Mouse (Mus musculus) forebrain, embryonic 16.5 days (tissue): ENCODE data around the gene Kif2c. TPM values are rescaled to one million over a fixed set of nuclear protein-coding genes. Genes with fewer than 3 reads are reported as not detected.
"Not testable (repeated sequence)": the region's sequence is repeated elsewhere in the genome, so short reads cannot be mapped to it uniquely, and the experiment has no call there.

Experiments
- ATAC-seq: fragments of 200-750 bp; cut with Nextera tagmentation; 2 replicates; pipeline ENCODE4 v1.8.0; 2017; ENCODE audit warnings: mild to moderate bottlenecking, moderate library complexity
- H3K27ac ChIP-seq: fragments of 300-500 bp; sonication (generic); 2 replicates; pipeline ENCODE4 v1.5.1; 2014; ENCODE audit warnings: low read length, control low read depth
- H3K27me3 ChIP-seq: fragments of 300-500 bp; sonication (generic); replicated peaks from 2 replicates; pipeline ENCODE4 v1.6.1; 2014; ENCODE audit warnings: low read length; ENCODE audit not compliant: control insufficient read depth, insufficient read depth
- H3K36me3 ChIP-seq: fragments of 300-500 bp; sonication (generic); 2 replicates; pipeline ENCODE4 v1.6.1; 2014; ENCODE audit not compliant: control insufficient read depth, insufficient read depth
- H3K4me1 ChIP-seq: fragments of 300-500 bp; sonication (generic); replicated peaks from 2 replicates; pipeline ENCODE4 v1.6.1; 2014; ENCODE audit warnings: low read length; ENCODE audit not compliant: control insufficient read depth, insufficient read depth
- H3K4me2 ChIP-seq: fragments of 300-500 bp; sonication (generic); 2 replicates; pipeline ENCODE4 v1.6.1; 2014; ENCODE audit warnings: mild to moderate bottlenecking, low read length, control low read depth
- H3K4me3 ChIP-seq: fragments of 300-500 bp; sonication (generic); replicated peaks from 2 replicates; pipeline ENCODE4 v1.5.1; 2014; ENCODE audit warnings: mild to moderate bottlenecking, low read length, control low read depth
- H3K9ac ChIP-seq: fragments of 300-500 bp; sonication (generic); replicated peaks from 2 replicates; pipeline ENCODE4 v1.6.1; 2014; ENCODE audit warnings: low read depth, low read length, control low read depth
- H3K9me3 ChIP-seq: fragments of 300-500 bp; sonication (generic); 2 replicates; pipeline ENCODE4 v1.6.1; 2016; ENCODE audit warnings: low read length; ENCODE audit not compliant: control insufficient read depth
- WGBS: fragments of 180-500 bp; shearing (Covaris S2); extraction: QIAGEN DNeasy Blood & Tissue Kit; methylation state at CpG from one replicate; pipeline ENCODE4 v1.1.7; 2014; 5-methylcytosine and 5-hydroxymethylcytosine counted together
- polyA plus RNA-seq: library from polyadenylated mRNA; unstranded; fragments of >200 nt; fragmentation: Nextera tagmentation; extraction: Ambion mirVana; gene quantifications from 2 replicates; pipeline ENCODE4 v1.2.1, GENCODE M21; 2015

Gene Kif2c
- polyA plus RNA-seq, 1 experiment from 2014 or later = 27.2 TPM

- H3K4me3 ChIP-seq = no peak overlapping the region
- no peak overlapping the region; the same call in 1 of the 2 replicates for H3K9ac ChIP-seq
- no peaks in the 10 kb centered on the region for H3K27me3 ChIP-seq
- WGBS = 68% methylated on average over 7 of the region's 7 CpGs
- ATAC-seq = no peak
- H3K4me2 ChIP-seq = no peak overlapping the region
- H3K9me3 ChIP-seq = no peaks in the 10 kb centered on the region
- no peaks in the 10 kb centered on the region for H3K36me3 ChIP-seq
- H3K27ac ChIP-seq = peak overlapping the region; percentile 84
- peaks cover 8% of the 10 kb centered on the region; the same call in 1 of the 2 replicates for H3K4me1 ChIP-seq
These were observed 8.2 kb upstream of the Kif2c start for GRCm38 (mm10) chr4:117190660-117191059.

- Histone ChIP-seq H3K27me3 (no peaks in the 10 kb centered on the region; the same call in 1 of the 2 replicates), H3K9me3 (no peaks in the 10 kb centered on the region), H3K4me2 (peak overlapping the region; percentile 34), H3K4me1 (peaks cover 8% of the 10 kb centered on the region; the same call in 1 of the 2 replicates), H3K9ac (peak overlapping the region; percentile 42), H3K36me3 (no peaks in the 10 kb centered on the region), H3K27ac (peak overlapping the region; percentile 84), H3K4me3 (peak overlapping the region; percentile 26)
- peak; percentile 88 for ATAC-seq
- under 1% methylated on average over 9 of the region's 9 CpGs for WGBS
These were observed 7.6 kb upstream of the Kif2c start for GRCm38 (mm10) chr4:117189856-117190543.

GRCm38 (mm10) chr4:117189382-117189855 is 7.0 kb upstream of the Kif2c start:
- peak overlapping the region; percentile 38; the same call in 1 of the 2 replicates for H3K27ac ChIP-seq
- ATAC-seq = peak; percentile 67

GRCm38 (mm10) chr4:117188969-117189368 is 6.5 kb upstream of the Kif2c start:
- peaks cover 8% of the 10 kb centered on the region; the same call in 1 of the 2 replicates for H3K4me1 ChIP-seq
- 53% methylated on average over 3 of the region's 3 CpGs for WGBS
- no peaks in the 10 kb centered on the region for H3K36me3 ChIP-seq
- H3K4me2 ChIP-seq = peak overlapping the region; percentile 34
- H3K4me3 ChIP-seq = no peak overlapping the region; the same call in 1 of the 2 replicates
- H3K27me3 ChIP-seq = no peaks in the 10 kb centered on the region; the same call in 1 of the 2 replicates
- no peak overlapping the region for H3K27ac ChIP-seq
- H3K9me3 ChIP-seq = no peaks in the 10 kb centered on the region
- H3K9ac ChIP-seq = no peak overlapping the region
- ATAC-seq = no peak

More at GRCm38 (mm10) chr4:117189382-117189855, 7.0 kb upstream of the Kif2c start:
- H3K9me3 ChIP-seq = no peaks in the 10 kb centered on the region
- H3K27me3 ChIP-seq = no peaks in the 10 kb centered on the region; the same call in 1 of the 2 replicates
- under 1% methylated on average over 16 of the region's 16 CpGs for WGBS
- peak overlapping the region; percentile 26 for H3K4me3 ChIP-seq
- peaks cover 8% of the 10 kb centered on the region; the same call in 1 of the 2 replicates for H3K4me1 ChIP-seq
- H3K4me2 ChIP-seq = peak overlapping the region; percentile 34
- H3K36me3 ChIP-seq = no peaks in the 10 kb centered on the region
- H3K9ac ChIP-seq = peak overlapping the region; percentile 42

- Histone ChIP-seq H3K27ac (peak overlapping the region; percentile 66), H3K4me2 (peak overlapping the region; percentile 88), H3K9ac (peak overlapping the region; percentile 60), H3K4me3 (peak overlapping the region; percentile 58)
- WGBS = 11% methylated on average over 9 of the region's 9 CpGs
- H3K27me3 ChIP-seq, H3K4me1 ChIP-seq, H3K9me3 ChIP-seq, H3K36me3 ChIP-seq: not testable (repeated sequence)
- peak; percentile 62 for ATAC-seq
These were observed 289 bp upstream of the Kif2c start for GRCm38 (mm10) chr4:117182759-117183096.

- WGBS = 94% methylated on average over 5 of the region's 5 CpGs
- no peaks in the 10 kb centered on the region for H3K27me3 ChIP-seq
- H3K27ac ChIP-seq = no peak overlapping the region
- H3K4me2 ChIP-seq = no peak overlapping the region
- no peak overlapping the region for H3K9ac ChIP-seq
- H3K9me3 ChIP-seq = no peaks in the 10 kb centered on the region
- no peak overlapping the region for H3K4me3 ChIP-seq
- no peak for ATAC-seq
- H3K36me3 ChIP-seq = no peaks in the 10 kb centered on the region
- no peaks in the 10 kb centered on the region for H3K4me1 ChIP-seq
These were observed 12.5 kb downstream of the Kif2c start for GRCm38 (mm10) chr4:117169936-117170335.

- H3K27me3 ChIP-seq = no peaks in the 10 kb centered on the region
- no peaks in the 10 kb centered on the region for H3K4me1 ChIP-seq
- 75% methylated on average over 4 of the region's 4 CpGs for WGBS
- H3K9ac ChIP-seq = no peak overlapping the region
- ATAC-seq = peak; percentile 43
- no peak overlapping the region for H3K27ac ChIP-seq
- no peak overlapping the region for H3K4me2 ChIP-seq
- no peaks in the 10 kb centered on the region for H3K9me3 ChIP-seq
- no peaks in the 10 kb centered on the region for H3K36me3 ChIP-seq
- H3K4me3 ChIP-seq = no peak overlapping the region
These were observed 21.3 kb downstream of the Kif2c start for GRCm38 (mm10) chr4:117161183-117161582.

- Histone ChIP-seq H3K9ac (no peak overlapping the region), H3K4me1 (peaks cover 5% of the 10 kb centered on the region; the same call in 1 of the 2 replicates), H3K9me3 (no peaks in the 10 kb centered on the region), H3K36me3 (no peaks in the 10 kb centered on the region), H3K27me3 (no peaks in the 10 kb centered on the region), H3K4me2 (no peak overlapping the region), H3K27ac (no peak overlapping the region), H3K4me3 (no peak overlapping the region)
- no peak for ATAC-seq
- WGBS = 82% methylated on average over 10 of the region's 10 CpGs
These were observed 22.8 kb downstream of the Kif2c start for GRCm38 (mm10) chr4:117159666-117160065.

GRCm38 (mm10) chr4:117156372-117156771 is 26.1 kb downstream of the Kif2c start:
- Histone ChIP-seq H3K9me3 (no peaks in the 10 kb centered on the region), H3K27ac (no peak overlapping the region), H3K4me3 (peak overlapping the region; percentile 72), H3K4me2 (peak overlapping the region; percentile 40), H3K4me1 (peaks cover 11% of the 10 kb centered on the region; the same call in 1 of the 2 replicates), H3K36me3 (peaks cover 23% of the 10 kb centered on the region), H3K9ac (peak overlapping the region; percentile 86; the same call in 1 of the 2 replicates), H3K27me3 (no peaks in the 10 kb centered on the region)
- 25% methylated on average over 6 of the region's 6 CpGs for WGBS
- ATAC-seq = no peak
